Mouse (Mus musculus) MEL (cell line): Measurements from ENCODE around the gene Rgs18. TPM values are rescaled to one million over a fixed set of nuclear protein-coding genes. Genes with fewer than 3 reads are reported as not detected.
A peak's percentile ranks its signal among the peaks of the same experiment; 100 is the strongest.

Experiments
- DNase-seq: peaks from one replicate; pipeline ENCODE4 v3.0.0; 2011; ENCODE audit warnings: low read depth, low spot score
- H3K27ac ChIP-seq: 2 replicates; pipeline ENCODE4 v1.5.1; 2012; ENCODE audit warnings: low read depth, mild to moderate bottlenecking, control low read depth, low read length, moderate library complexity; ENCODE audit not compliant: control insufficient read depth
- H3K27me3 ChIP-seq, 2 experiments: fragments of 150-350 bp in 1 of 2; sonication (generic) in 1 of 2; 2 replicates each; pipeline ENCODE4 v1.6.1; 2012; ENCODE audit warnings: low read length in 2 of 2, mild to moderate bottlenecking in 2 of 2, improper control_type of control experiment in 1 of 2, moderate library complexity in 1 of 2; ENCODE audit not compliant: insufficient read depth in 2 of 2, control insufficient read depth in 1 of 2
- H3K36me3 ChIP-seq, 2 experiments: 2 replicates each; pipeline ENCODE4 v1.6.1; 2012 to 2014; ENCODE audit warnings: low read length in 2 of 2, improper control_type of control experiment in 1 of 2, inconsistent platforms in 1 of 2, mild to moderate bottlenecking in 1 of 2; ENCODE audit not compliant: insufficient read depth in 2 of 2, control insufficient read depth in 1 of 2
- H3K4me1 ChIP-seq, 2 experiments: fragments of 150-350 bp in 1 of 2; sonication (generic) in 1 of 2; 2 replicates each; pipeline ENCODE4 v1.6.1; 2012; ENCODE audit warnings: low read length in 2 of 2, improper control_type of control experiment in 1 of 2, mild to moderate bottlenecking in 1 of 2; ENCODE audit not compliant: insufficient read depth in 2 of 2, control insufficient read depth in 1 of 2
- H3K4me3 ChIP-seq, 2 experiments: fragments of 150-350 bp in 1 of 2; sonication (generic) in 1 of 2; 2 replicates each; pipeline ENCODE4 v1.5.1; 2012; ENCODE audit warnings: low read depth in 2 of 2, low read length in 2 of 2, mild to moderate bottlenecking in 2 of 2, moderate library complexity in 2 of 2, control low read depth in 1 of 2, improper control_type of control experiment in 1 of 2; ENCODE audit not compliant: control insufficient read depth in 1 of 2, insufficient read depth in 1 of 2
- H3K79me2 ChIP-seq: 2 replicates; pipeline ENCODE4 v1.6.1; 2012; ENCODE audit warnings: mild to moderate bottlenecking, low read length, moderate library complexity; ENCODE audit not compliant: control insufficient read depth, poor library complexity, insufficient read depth
- H3K9ac ChIP-seq: 2 replicates; pipeline ENCODE4 v1.6.1; 2012; ENCODE audit warnings: low read depth, mild to moderate bottlenecking, control low read depth, low read length, moderate library complexity; ENCODE audit not compliant: control insufficient read depth, poor library complexity, severe bottlenecking
- H3K9me3 ChIP-seq: fragments of 150-350 bp; sonication (generic); replicated peaks from 2 replicates; pipeline ENCODE4 v1.6.1; 2012; ENCODE audit warnings: mild to moderate bottlenecking, low read length, improper control_type of control experiment, moderate library complexity; ENCODE audit not compliant: insufficient read depth
- CHD1 ChIP-seq: IDR thresholded peaks from 2 replicates; pipeline ENCODE4 v1.6.1; 2012; ENCODE audit warnings: low read depth, mild to moderate bottlenecking, inconsistent platforms, low read length, improper control_type of control experiment
- CTCF ChIP-seq, 3 experiments: IDR thresholded peaks in 2 of 3; conservative IDR thresholded peaks in 1 of 3; 2 replicates each; pipeline ENCODE4 v1.5.1; 2011 to 2012; ENCODE audit warnings: low read length in 3 of 3, low read depth in 2 of 3, mild to moderate bottlenecking in 2 of 3, improper control_type of control experiment in 1 of 3, inconsistent platforms in 1 of 3, mixed read lengths in 1 of 3, moderate library complexity in 1 of 3; ENCODE audit not compliant: control insufficient read depth in 1 of 3, insufficient read depth in 1 of 3, poor library complexity in 1 of 3, severe bottlenecking in 1 of 3
- ELF1 ChIP-seq: IDR thresholded peaks from 2 replicates; pipeline ENCODE4 v1.6.1; 2014; ENCODE audit warnings: low read depth, mild to moderate bottlenecking, inconsistent platforms, low read length, improper control_type of control experiment, moderate library complexity
- NELFE ChIP-seq: IDR thresholded peaks from 2 replicates; pipeline ENCODE4 v1.6.1; 2011; ENCODE audit warnings: low read depth, low read length, improper control_type of control experiment
- NRF1 ChIP-seq: IDR thresholded peaks from 2 replicates; pipeline ENCODE4 v1.6.1; 2014; ENCODE audit warnings: low read depth, mild to moderate bottlenecking, inconsistent platforms, low read length, improper control_type of control experiment, moderate library complexity; ENCODE audit not compliant: poor library complexity, insufficient read depth, severe bottlenecking
- RAD21 ChIP-seq: IDR thresholded peaks from 2 replicates; pipeline ENCODE4 v1.6.1; 2011; ENCODE audit warnings: mild to moderate bottlenecking, low read depth, low read length, improper control_type of control experiment
- SIN3A ChIP-seq: IDR thresholded peaks from 2 replicates; pipeline ENCODE4 v1.6.1; 2012; ENCODE audit warnings: low read length, improper control_type of control experiment, inconsistent platforms
- SMC3 ChIP-seq: IDR thresholded peaks from 2 replicates; pipeline ENCODE4 v1.6.1; 2011; ENCODE audit warnings: low read depth, low read length, improper control_type of control experiment
- ZMIZ1 ChIP-seq: IDR thresholded peaks from 2 replicates; pipeline ENCODE4 v1.6.1; 2012; ENCODE audit warnings: low read depth, mild to moderate bottlenecking, inconsistent platforms, low read length, improper control_type of control experiment, moderate library complexity
- polyA plus RNA-seq, 2 experiments: library from polyadenylated mRNA; stranded (reverse) in 1 of 2; unstranded in 1 of 2; fragments of >175 nt in 1 of 2; fragments of >200 nt in 1 of 2; gene quantifications; 2 replicates each; pipeline versions ENCODE4 v1.2.1 to v1.2.4; 2012; ENCODE audit warnings: low replicate concordance in 2 of 2, low read depth in 1 of 2; ENCODE audit not compliant: insufficient read length in 2 of 2, insufficient read depth in 1 of 2, missing spikeins in 1 of 2
- total RNA-seq: library from RNA; depleted of rRNA; stranded (reverse); fragments of 300-350 nt; gene quantifications from 2 replicates; pipeline ENCODE4 v1.2.3, GENCODE M21; 2012; rRNA removed

Gene Rgs18
- total and polyA plus RNA-seq, 3 experiments = 3.8 to 4.9 TPM; not detected in 1

DNA sequence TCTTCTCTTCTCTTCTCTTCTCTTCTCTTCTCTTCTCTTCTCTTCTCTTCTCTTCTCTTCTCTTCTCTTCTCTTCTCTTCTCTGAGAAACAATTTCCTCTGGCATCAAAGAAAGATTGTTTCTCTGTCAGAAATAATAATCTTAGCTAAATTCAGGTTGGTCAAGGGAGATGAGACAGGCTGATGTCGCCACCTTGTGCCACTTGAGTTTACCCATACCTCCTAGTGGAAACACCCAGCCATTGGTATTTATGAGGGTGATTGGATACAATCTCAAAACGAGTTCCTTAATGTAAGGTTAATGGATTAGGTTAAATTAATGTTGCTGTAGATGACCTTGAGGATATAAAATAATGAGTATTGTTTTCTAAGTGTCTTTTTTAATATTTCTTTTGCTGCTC is 70.9 kb downstream of the Rgs18 start:
- no peaks in the 10 kb centered on the region for H3K9me3 ChIP-seq
- peak; percentile 12 for DNase-seq
- no peaks in the 10 kb centered on the region for H3K36me3 ChIP-seq
- no peak overlapping the region for H3K9ac ChIP-seq
- no peaks in the 10 kb centered on the region for H3K79me2 ChIP-seq
- TF ChIP-seq ELF1 (no peak), NELFE (no peak), SMC3 (peak; percentile 49), SIN3A (no peak), NRF1 (no peak), CTCF (IDR thresholded peaks at IDR 0.05 in 2 of 3, conservative IDR thresholded peaks at IDR 0.05 in 1 of 3; ENCODE audit: control insufficient read depth in 1 of 3, insufficient read depth in 1 of 3, low read depth in 2 of 3, low read length in 3 of 3, poor library complexity in 1 of 3, severe bottlenecking in 1 of 3) (peak in 2 of 3 experiments; percentile 31 to 37; a peak in 4 of 6 replicates), RAD21 (peak; percentile 47), CHD1 (no peak), ZMIZ1 (no peak)
- no peaks in the 10 kb centered on the region for H3K27me3 ChIP-seq
- no peak overlapping the region for H3K27ac ChIP-seq
- no peaks in the 10 kb centered on the region for H3K4me1 ChIP-seq
- H3K4me3 ChIP-seq = no peak overlapping the region

Other genes with a start within 250 kb of the Rgs18 start
- gene Rgs21, start 207.8 kb downstream of the Rgs18 start, total RNA-seq = not detected in 2 replicates
- gene Rgs21, start 207.8 kb downstream of the Rgs18 start, polyA plus RNA-seq = not detected